Mouse (Mus musculus) liver, adult (tissue): Measurements from ENCODE around the gene Zhx3.

Experiments
- GATA4 ChIP-seq: IDR thresholded peaks from 2 replicates; pipeline ENCODE4 v1.6.1; 2014; ENCODE audit warnings: mild to moderate bottlenecking, low read length; ENCODE audit not compliant: insufficient replicate concordance

Gene Zhx3

GRCm38 (mm10) chr2:160715463-160716030, 157.3 kb downstream of the Zhx3 start:
- TF ChIP-seq GATA4: no peak

DNA sequence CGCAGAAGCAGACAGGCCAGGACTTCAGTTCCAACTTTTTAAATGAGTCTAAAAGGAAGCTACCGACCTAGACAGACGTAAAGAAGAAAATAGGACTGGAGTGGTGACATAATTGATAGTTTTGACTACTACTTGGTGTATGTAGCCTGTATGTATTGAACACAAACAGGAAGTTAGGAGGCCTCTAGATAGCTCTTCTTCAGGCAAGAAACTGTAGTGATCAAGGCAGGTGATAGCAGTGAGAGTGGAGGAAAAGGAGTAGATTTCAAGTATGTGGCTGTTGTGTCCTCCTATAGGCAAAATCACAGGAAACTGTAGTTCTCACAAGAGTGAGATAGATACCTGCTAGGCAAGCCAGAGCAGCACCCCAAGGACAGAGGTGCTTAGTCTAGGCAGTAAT, 165.1 kb downstream of the Zhx3 start:
- no peak for TF ChIP-seq GATA4

DNA sequence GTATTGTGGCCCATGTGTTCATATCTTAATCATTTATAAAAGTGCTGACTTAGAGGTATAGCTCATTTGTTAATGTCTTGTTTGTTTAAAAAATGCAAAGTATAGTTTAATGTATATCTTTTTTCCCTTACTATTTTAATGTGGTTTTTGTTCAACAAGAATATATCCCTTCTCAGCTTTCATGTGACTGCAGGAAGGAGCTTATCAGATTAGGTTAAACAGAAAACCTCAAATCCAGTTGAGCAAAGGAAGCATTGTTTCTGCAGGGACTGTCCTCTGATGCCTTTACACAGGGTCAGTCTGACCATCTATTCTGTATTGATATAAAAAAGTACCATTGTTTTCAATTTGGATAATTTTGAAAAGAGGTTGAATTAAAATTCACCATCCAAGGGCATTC, 170.0 kb downstream of the Zhx3 start:
- no peak for TF ChIP-seq GATA4

- TF ChIP-seq GATA4: no peak
These were observed 171.2 kb downstream of the Zhx3 start for GRCm38 (mm10) chr2:160701603-160702002.

- peak; percentile 60; the same call in 1 of the 2 replicates for TF ChIP-seq GATA4
These were observed 172.5 kb downstream of the Zhx3 start for GRCm38 (mm10) chr2:160700271-160700670.
